In the genomic region with DNA sequence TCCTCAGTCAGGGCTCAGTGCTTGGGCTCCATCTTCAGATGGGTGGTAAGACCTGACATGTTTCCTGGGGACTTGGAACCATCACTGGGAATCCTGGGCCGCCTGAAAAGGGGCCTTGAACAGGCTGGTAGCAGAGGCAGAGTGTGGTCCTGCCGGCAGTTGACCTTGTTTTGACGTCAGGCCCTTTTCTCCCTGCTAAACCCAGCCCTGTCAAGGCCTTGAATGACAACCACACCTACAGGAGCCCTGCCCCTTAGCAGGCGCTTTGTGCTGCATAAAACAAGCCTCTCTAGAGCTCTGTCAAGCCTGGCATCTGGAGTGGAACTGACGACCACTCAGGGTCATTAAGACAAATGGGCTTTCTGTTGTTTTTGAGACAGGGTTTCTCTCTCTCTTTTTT, we compare ENCODE assay signal across 25 mouse cellular contexts. TPM values are rescaled to one million over a fixed set of nuclear protein-coding genes. Genes with fewer than 3 reads are reported as not detected.
DNase-seq lines count a peak whose midpoint lies in the region; ATAC-seq and TF ChIP-seq lines count a peak whose summit lies in the region.
"Had no signal": no experiment of that assay in that cellular context is flagged by ENCODE, and none has a peak within 500 bp of the region (broad histone marks: within the 10 kb centered on the region; RNA-seq: fewer than 3 reads in every experiment).

No protein-coding gene starts in this region.

- no peak overlapping the region for H3K4me2 ChIP-seq in liver, embryonic 16.5 days (ENCODE audit: low read depth, low read length)
- H3K4me2 ChIP-seq: embryonic facial prominence, embryonic 13.5 days; forebrain, embryonic 12.5 days; heart, embryonic 13.5 days; hindbrain, embryonic 12.5 days; limb, embryonic 13.5 days; lung, embryonic 14.5 days; midbrain, embryonic 13.5 days had no signal

- WGBS in liver, embryonic 16.5 days (ENCODE audit: insufficient replicate concordance) = 49% methylated on average over 5 of the region's 5 CpGs

- no peaks in the 10 kb centered on the region for H3K9me3 ChIP-seq in E14TG2a.4 (ENCODE audit: low read length)
- no peaks in the 10 kb centered on the region for H3K9me3 ChIP-seq in liver, embryonic 16.5 days (replicated peaks; ENCODE audit: control insufficient read depth, low read length)
- H3K9me3 ChIP-seq: embryonic facial prominence, embryonic 13.5 days; forebrain, embryonic 12.5 days; heart, embryonic 13.5 days; hindbrain, embryonic 12.5 days; limb, embryonic 13.5 days; megakaryocyte, embryonic 14.5 days; midbrain, embryonic 13.5 days had no signal

- H3K9ac ChIP-seq in liver, embryonic 16.5 days (ENCODE audit: low read depth, low read length) = no peak overlapping the region
- H3K9ac ChIP-seq: embryonic facial prominence, embryonic 13.5 days; forebrain, embryonic 12.5 days; heart, embryonic 13.5 days; hindbrain, embryonic 12.5 days; limb, embryonic 13.5 days; lung, embryonic 14.5 days; midbrain, embryonic 13.5 days had no signal

- H3K36me3 ChIP-seq in E14TG2a.4 (ENCODE audit: insufficient read depth, low read length) = peaks cover 100% of the 10 kb centered on the region
- peaks cover 73% of the 10 kb centered on the region for H3K36me3 ChIP-seq in liver, embryonic 16.5 days (ENCODE audit: control insufficient read depth, insufficient read depth)

- peak; percentile 57 for DNase-seq in adrenal gland, adult 8-10 months
- no peak for DNase-seq in adrenal gland, postnatal 25 days
- peak; percentile 47 for DNase-seq in adrenal gland, postnatal 10 days
- DNase-seq in left cerebral cortex, adult 11 months (ENCODE audit: low spot score) = no peak
- DNase-seq in thymus, postnatal 4 days = no peak
- DNase-seq: cerebellum, adult 18-20 months; cerebellum, postnatal 25 days; gastrocnemius, postnatal 36 days; heart, adult 2 months; heart, postnatal 14 days; kidney, adult 2 months; lung, embryonic 14.5 days had no signal

- no peaks in the 10 kb centered on the region for H3K27me3 ChIP-seq in E14TG2a.4 (ENCODE audit: insufficient read depth, low read length)
- no peaks in the 10 kb centered on the region for H3K27me3 ChIP-seq in liver, embryonic 16.5 days (ENCODE audit: control insufficient read depth, insufficient read depth, low read depth, low read length)
- H3K27me3 ChIP-seq: embryonic facial prominence, embryonic 13.5 days; forebrain, embryonic 12.5 days; heart, embryonic 13.5 days; hindbrain, embryonic 12.5 days; limb, embryonic 13.5 days; megakaryocyte, embryonic 14.5 days; midbrain, embryonic 13.5 days had no signal

- TF ChIP-seq CTCF in E14TG2a.4 (conservative IDR thresholded peaks at IDR 0.05; ENCODE audit: low read length) = no peak

- peak overlapping the region; percentile 26; the same call in 1 of the 2 replicates for H3K4me3 ChIP-seq in E14TG2a.4 (replicated peaks; ENCODE audit: low read length)
- no peak overlapping the region for H3K4me3 ChIP-seq in liver, embryonic 16.5 days (ENCODE audit: low read depth, low read length)
- H3K4me3 ChIP-seq: embryonic facial prominence, embryonic 13.5 days; erythroblast, embryonic 14.5 days; forebrain, embryonic 12.5 days; heart, adult 2 months; heart, embryonic 13.5 days; hindbrain, embryonic 12.5 days; limb, embryonic 13.5 days; megakaryocyte, embryonic 14.5 days; midbrain, embryonic 13.5 days had no signal

- peaks cover 95% of the 10 kb centered on the region for H3K4me1 ChIP-seq in E14TG2a.4 (replicated peaks; ENCODE audit: low read depth, low read length)
- H3K4me1 ChIP-seq in liver, embryonic 16.5 days (ENCODE audit: control insufficient read depth, low read depth, low read length) = peaks cover 5% of the 10 kb centered on the region

- no peak for ATAC-seq in liver, embryonic 16.5 days (ENCODE audit: low read depth)
- ATAC-seq: midbrain, embryonic 13.5 days had no signal

- H3K27ac ChIP-seq in liver, embryonic 16.5 days (ENCODE audit: low read length) = peak overlapping the region; percentile 21; the same call in 1 of the 2 replicates
- H3K27ac ChIP-seq: embryonic facial prominence, embryonic 13.5 days; forebrain, embryonic 12.5 days; heart, adult 2 months; heart, embryonic 13.5 days; hindbrain, embryonic 12.5 days; kidney, postnatal 0 days; limb, embryonic 13.5 days; midbrain, embryonic 13.5 days; stomach, postnatal 0 days had no signal

RNA-seq across cellular contexts. Expression of gene Tor1b, which starts 7.1 kb away (rescaled TPM):
- total RNA-seq in adrenal gland, adult 8-10 months (2022) = 10 to 100 TPM; 60.4 to 66.7 (median 65.7) TPM
- total RNA-seq in adrenal gland, postnatal 25 days (2021) = 53.5 and 59.8 TPM in 2 replicates
- total RNA-seq in adrenal gland, postnatal 10 days (2021) = 10 to 100 TPM; 38.8 to 44.0 TPM
- 15.8 and 15.9 TPM in 2 replicates for polyA plus RNA-seq in liver, embryonic 16.5 days (2015; fragmentation: Nextera tagmentation; extraction: Ambion mirVana)

RNA-seq across cellular contexts. Expression of gene Tor1a, which starts 7.9 kb away (rescaled TPM):
- total RNA-seq in adrenal gland, adult 8-10 months (2022) = 10 to 100 TPM; 32.6 to 42.3 (median 37.4) TPM
- 42.7 and 53.0 TPM in 2 replicates for total RNA-seq in adrenal gland, postnatal 25 days (2021)
- 10 to 100 TPM; 32.5 to 35.7 TPM for total RNA-seq in adrenal gland, postnatal 10 days (2021)
- 36.0 and 36.3 TPM in 2 replicates for polyA plus RNA-seq in liver, embryonic 16.5 days (2015; fragmentation: Nextera tagmentation; extraction: Ambion mirVana)

RNA-seq across cellular contexts. Expression of gene BC005624, which starts 22.1 kb away (rescaled TPM):
- 10 to 100 TPM; 47.0 to 55.8 (median 53.3) TPM for total RNA-seq in adrenal gland, adult 8-10 months (2022)
- total RNA-seq in adrenal gland, postnatal 25 days (2021) = 46.9 TPM in 2 replicates
- 10 to 100 TPM; 26.4 to 30.1 TPM for total RNA-seq in adrenal gland, postnatal 10 days (2021)
- 23.1 and 24.0 TPM in 2 replicates for polyA plus RNA-seq in liver, embryonic 16.5 days (2015; fragmentation: Nextera tagmentation; extraction: Ambion mirVana)

RNA-seq across cellular contexts. Expression of gene Usp20, which starts 22.2 kb away (rescaled TPM):
- total RNA-seq in adrenal gland, adult 8-10 months (2022) = 10 to 100 TPM; 32.6 to 45.6 (median 42.3) TPM
- total RNA-seq in adrenal gland, postnatal 25 days (2021) = 22.9 and 31.3 TPM in 2 replicates
- total RNA-seq in adrenal gland, postnatal 10 days (2021) = 10 to 100 TPM; 17.6 to 22.5 TPM
- polyA plus RNA-seq in liver, embryonic 16.5 days (2015; fragmentation: Nextera tagmentation; extraction: Ambion mirVana) = 4.9 and 5.8 TPM in 2 replicates

RNA-seq across cellular contexts. Expression of gene Ptges, which starts 30.2 kb away (rescaled TPM):
- total RNA-seq in adrenal gland, adult 8-10 months (2022) = 10 to 100 TPM; 18.6 to 50.4 (median 35.4) TPM
- 15.8 and 16.7 TPM in 2 replicates for total RNA-seq in adrenal gland, postnatal 25 days (2021)
- total RNA-seq in adrenal gland, postnatal 10 days (2021) = 10 to 100 TPM in 1 of 2 experiments, 1 to 10 TPM in 1; 9.1 to 12.0 TPM
- polyA plus RNA-seq in liver, embryonic 16.5 days (2015; fragmentation: Nextera tagmentation; extraction: Ambion mirVana) = 0.35 and 0.37 TPM in 2 replicates
- total RNA-seq: neutrophil, adult 5-6 weeks had no signal
- polyA plus RNA-seq: erythroblast, embryonic 14.5 days had no signal

Comparison
In these comparisons a context has a peak if more than half of its experiments do, and no peak if none do; other contexts are left out.
1. DNase-seq: peak in adrenal gland, adult 8-10 months (single experiment) and adrenal gland, postnatal 10 days (single experiment); none in adrenal gland, postnatal 25 days (single experiment), left cerebral cortex, adult 11 months (single experiment) and thymus, postnatal 4 days (single experiment).